Mouse (Mus musculus) right cerebral cortex, postnatal 36 days (tissue): ENCODE data around the gene Miox.

Source experiments
- DNase-seq, 2 experiments: peaks; one replicate each; pipeline ENCODE4 v3.0.0; 2022; ENCODE audit warnings: low spot score in 2 of 2, mixed read lengths in 1 of 2

Miox gene

DNA sequence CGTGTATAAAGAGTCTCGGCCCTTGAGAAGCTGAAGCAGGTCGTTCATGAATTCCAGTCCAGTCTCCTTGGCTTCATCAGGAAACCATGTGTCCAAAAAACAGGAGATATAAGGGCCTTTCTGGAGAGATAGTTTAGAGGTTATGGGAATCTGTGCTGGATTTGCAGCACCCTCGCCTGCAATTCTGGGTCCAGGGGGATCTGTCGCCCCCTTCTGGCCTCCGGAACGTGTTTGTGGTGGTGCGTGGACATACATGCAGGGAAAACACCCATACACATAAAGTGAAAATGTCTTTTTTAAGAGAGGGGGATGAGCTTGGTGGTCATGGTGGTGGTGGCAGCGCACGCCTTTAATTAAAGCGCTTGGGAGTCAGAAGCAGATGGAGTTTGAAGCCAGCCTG lies 18.1 kb upstream of the Miox start:
- no peak for DNase-seq

DNA sequence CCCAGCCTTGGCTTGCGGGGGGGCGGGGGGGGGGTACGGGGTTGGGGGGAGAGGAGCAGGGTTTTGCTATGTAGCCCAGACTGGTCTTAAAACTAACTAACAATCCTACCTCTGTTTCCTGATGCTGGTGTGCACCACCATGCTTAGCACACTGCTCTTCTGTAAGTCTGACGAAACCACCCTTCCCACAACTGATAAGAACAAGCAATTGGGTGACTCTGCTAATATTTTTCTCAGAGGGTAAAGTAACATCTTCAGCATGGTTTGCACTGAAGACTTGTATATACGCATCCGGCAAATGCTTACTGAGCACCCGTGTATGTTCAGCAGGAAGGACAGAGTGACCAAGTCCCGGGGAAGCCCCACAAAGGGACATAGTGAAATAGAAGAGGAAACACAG lies 12.9 kb upstream of the Miox start:
- no peak for DNase-seq

- DNase-seq: no peak
Observed at GRCm38 (mm10) chr15:89322670-89323522, 11.3 kb upstream of the Miox start, which contains the start of gene Adm2. TSS of gene Adm2 (plus strand) at chr15:89322720.

DNA sequence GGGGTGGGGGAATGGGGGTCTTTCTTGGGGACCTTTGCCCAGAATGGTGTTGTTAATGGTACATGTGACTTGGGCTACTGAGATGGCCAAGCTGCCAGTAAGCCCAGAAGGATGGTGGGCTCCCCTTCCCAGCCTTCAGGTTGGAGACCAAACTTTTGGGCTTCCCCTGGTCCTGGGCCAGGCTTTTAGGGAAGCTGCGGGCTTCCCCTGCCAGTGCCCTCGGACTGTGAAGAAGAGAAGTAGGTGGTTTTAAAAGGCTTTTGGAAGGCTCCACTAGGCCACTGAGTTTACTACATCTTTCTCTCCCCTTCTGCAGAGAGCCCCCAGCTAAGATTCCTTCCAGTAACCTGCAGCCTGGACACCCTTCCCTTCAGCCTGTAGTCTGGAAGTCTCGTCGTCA lies 10.5 kb upstream of the Miox start:
- DNase-seq: no peak

- DNase-seq: no peak
Observed at GRCm38 (mm10) chr15:89326441-89326840, 7.8 kb upstream of the Miox start.

DNA sequence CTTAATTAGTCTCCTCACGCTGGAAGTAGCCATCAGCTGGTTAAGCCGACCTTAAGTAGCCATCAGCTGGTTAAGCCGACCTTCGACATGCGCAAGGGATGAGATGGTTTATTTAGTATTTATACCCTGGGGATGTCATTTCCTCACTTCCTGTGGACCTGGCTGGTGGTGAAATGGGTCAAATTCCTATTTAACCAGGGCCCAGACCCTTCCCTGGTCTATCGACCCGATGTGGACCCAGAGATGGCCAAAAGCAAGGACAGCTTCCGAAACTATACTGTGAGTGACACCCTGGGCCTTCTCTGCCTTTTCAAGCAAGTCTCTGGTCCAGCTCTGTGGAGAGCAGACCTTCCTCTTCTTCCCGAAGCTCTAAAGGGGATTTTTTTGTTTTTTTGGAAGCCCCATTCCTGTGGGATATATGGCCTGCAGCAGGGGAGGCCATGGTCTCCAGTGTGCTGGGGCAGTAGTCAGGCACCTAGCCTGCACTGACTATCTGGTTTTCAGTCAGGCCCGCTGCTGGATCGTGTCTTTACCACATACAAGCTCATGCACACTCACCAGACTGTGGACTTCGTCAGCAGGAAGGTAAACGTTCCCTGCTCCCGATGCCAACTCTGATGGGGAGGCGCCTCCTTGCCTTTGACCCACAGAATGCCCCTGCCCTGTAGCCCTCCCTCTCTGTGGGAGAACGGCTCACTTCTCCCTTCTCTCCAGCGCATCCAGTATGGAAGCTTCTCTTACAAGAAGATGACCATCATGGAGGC lies 758 bp downstream of the Miox start:
- no peak for DNase-seq

DNA sequence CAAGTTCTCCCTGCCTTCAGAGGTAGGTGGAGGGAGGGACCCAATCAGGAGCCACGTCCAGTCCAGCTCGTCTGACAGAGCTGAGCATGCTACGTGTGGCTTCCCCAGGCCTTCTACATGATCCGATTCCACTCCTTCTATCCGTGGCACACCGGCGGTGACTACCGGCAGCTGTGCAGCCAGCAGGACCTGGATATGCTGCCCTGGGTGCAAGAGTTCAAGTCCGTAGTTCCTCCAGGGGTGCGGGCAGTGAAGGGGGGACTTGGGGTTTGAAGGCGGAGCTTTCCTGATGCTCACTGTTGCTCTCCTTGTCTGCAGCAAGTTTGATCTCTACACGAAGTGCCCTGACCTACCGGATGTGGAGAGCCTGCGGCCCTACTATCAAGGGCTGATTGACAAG lies 2.2 kb downstream of the Miox start:
- no peak for DNase-seq

- DNase-seq: no peak
Observed at GRCm38 (mm10) chr15:89339696-89340095, 5.5 kb downstream of the Miox start.

GRCm38 (mm10) chr15:89340136-89340535 lies 5.9 kb downstream of the Miox start:
- DNase-seq: no peak

- no peak for DNase-seq
Observed at GRCm38 (mm10) chr15:89341678-89342077, 7.5 kb downstream of the Miox start.

- no peak for DNase-seq
Observed at GRCm38 (mm10) chr15:89343325-89343724, 9.1 kb downstream of the Miox start.

DNA sequence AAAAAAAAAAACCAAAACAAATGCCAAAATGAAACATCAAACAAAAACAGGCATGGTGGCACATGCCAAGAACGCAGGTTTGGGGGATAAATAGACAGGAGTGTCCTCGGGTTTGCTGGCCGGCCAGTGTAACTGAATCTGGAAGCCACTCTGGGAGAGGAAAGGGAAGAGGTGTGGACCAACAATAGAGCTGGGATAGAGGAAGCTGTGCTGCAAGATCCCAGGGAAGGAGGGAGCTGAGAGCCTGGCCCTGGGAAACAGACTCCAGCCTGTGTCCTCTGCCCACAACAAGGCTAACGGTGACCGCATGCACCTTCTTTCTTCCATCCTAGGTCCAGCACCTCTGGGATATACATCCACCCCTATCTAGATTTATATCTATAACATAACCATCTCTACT lies 16.2 kb downstream of the Miox start:
- DNase-seq: no peak

- no peak for DNase-seq
Observed at GRCm38 (mm10) chr15:89351302-89351701, 17.1 kb downstream of the Miox start.

- no peak for DNase-seq
Observed at GRCm38 (mm10) chr15:89352054-89352453, 17.9 kb downstream of the Miox start.

- no peak for DNase-seq
Observed at GRCm38 (mm10) chr15:89352795-89353194, 18.6 kb downstream of the Miox start.

GRCm38 (mm10) chr15:89353837-89354236 lies 19.6 kb downstream of the Miox start:
- DNase-seq: no peak

GRCm38 (mm10) chr15:89354455-89354854 lies 20.3 kb downstream of the Miox start:
- DNase-seq: no peak

DNA sequence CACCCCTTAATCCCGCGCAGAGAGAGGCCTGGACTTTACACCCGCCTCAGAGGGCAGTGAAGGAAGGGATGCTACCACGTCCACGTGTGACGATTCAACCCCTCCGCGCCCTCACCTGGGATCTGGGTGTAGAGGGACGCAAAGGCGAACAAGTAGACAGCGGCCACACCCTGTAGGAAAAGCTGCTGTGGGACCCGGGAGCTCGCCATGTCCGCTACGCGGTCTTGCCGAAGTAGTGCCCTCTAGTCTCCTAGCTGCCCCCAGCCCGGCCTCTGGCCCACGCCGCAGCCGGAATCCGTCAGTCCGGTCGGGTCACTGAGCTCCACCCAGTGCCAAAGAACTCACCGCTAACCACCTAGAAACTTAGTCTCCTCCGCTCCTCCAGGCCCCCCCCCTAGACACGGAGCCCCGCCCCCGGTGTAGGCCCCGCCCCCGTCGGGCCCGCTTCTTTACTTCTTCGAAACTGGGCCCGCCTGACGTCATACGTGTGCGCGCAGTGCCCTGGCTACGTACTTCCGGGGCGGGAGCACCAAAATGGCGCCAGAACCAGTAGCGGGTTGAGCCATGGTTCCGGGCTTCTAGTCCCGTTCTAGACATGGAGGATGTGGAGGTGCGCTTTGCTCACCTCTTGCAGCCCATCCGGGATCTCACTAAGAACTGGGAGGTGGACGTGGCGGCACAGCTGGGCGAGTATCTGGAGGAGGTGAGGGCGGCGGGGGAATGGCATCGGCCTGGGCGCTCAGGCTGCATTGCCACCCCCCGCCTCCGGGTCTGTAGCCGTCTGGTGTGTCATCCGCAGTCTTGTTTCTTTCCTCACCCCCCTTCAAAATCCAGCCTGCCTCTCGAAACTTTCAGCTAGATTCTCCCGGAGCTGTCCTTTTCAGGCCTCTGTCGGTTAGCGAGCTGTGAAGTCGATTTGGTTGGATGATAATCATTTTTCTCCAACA lies 21.3 kb downstream of the Miox start, which contains the start of the genes Lmf2 and Ncaph2:
TSS of gene Lmf2 (minus strand) at position 419 of the 947 bp plus-strand sequence.
TSS of gene Ncaph2 (plus strand) at position 479 of the 947 bp plus-strand sequence.
- peak; percentile 92 for DNase-seq

DNA sequence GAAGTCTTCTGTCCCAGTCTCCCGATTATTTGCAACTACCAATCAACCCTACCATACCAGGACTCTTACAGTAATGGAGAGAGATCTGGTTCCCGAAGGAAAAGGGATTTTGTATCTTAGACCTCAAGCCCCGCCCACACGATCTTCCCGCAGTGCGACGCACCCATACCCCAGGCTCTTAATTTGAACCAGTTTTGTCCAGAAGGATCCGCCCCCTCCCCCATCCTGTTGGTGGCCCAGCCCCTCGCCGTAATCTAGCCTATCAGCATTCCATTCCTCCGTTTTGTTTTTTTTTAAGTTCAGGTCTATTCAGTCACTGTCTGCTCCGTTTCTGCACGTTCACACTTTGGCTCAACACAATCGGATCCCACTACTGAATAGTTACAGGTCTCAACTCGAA lies 22.2 kb downstream of the Miox start:
- DNase-seq: peak in 1 of 2 experiments; percentile 48

- no peak for DNase-seq
Observed at GRCm38 (mm10) chr15:89358784-89359183, 24.6 kb downstream of the Miox start.

GRCm38 (mm10) chr15:89363051-89363450 lies 28.9 kb downstream of the Miox start:
- DNase-seq: no peak

DNA sequence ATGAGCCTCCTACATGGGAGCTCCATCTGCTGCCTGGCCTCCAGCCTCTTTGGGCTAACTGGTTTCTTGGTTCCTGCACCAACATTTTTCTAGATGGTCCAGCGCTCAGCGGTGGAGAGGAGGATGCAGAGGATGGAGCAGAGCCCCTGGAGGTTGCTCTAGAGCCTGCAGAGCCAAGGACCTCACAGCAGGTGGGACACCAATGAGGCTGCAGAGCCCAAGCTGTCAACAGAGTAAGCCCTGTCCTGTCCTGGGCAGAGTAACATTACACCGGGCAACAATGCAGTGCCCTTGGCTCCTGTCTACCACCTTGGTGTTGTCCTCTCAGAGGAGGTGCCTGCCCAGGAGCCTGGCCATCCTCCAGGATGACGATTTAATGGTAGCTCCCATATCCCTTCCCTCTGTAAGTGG lies 30.9 kb downstream of the Miox start:
- no peak for DNase-seq
